Mouse (Mus musculus): Measurements from ENCODE around the gene Rrm2. TPM values are rescaled to one million over a fixed set of nuclear protein-coding genes. Genes with fewer than 3 reads are reported as not detected.
"Not testable (repeated sequence)": the region's sequence is repeated elsewhere in the genome, so short reads cannot be mapped to it uniquely, and the experiment has no call there.

Gene Rrm2
- polyA plus RNA-seq, 1 experiment = not detected

GRCm38 (mm10) chr12:24736956-24737355 is 28.9 kb downstream of the Rrm2 start:
- Histone ChIP-seq H3K27ac (ENCODE audit: insufficient read depth, low read depth, low read length) (no peak overlapping the region), H3K4me3 (ENCODE audit: insufficient read depth, low read depth, low read length) (no peak overlapping the region), H3K4me1 (ENCODE audit: control insufficient read depth, insufficient read depth, low read length) (no peaks in the 10 kb centered on the region)
- TF ChIP-seq POLR2A (IDR thresholded peaks at IDR 0.05; ENCODE audit: insufficient read depth, low read depth, low read length) (no peak), CTCF (IDR thresholded peaks at IDR 0.05; ENCODE audit: insufficient read depth, low read depth, low read length) (no peak)
- WGBS = 97% methylated on average over 2 of the region's 2 CpGs

DNA sequence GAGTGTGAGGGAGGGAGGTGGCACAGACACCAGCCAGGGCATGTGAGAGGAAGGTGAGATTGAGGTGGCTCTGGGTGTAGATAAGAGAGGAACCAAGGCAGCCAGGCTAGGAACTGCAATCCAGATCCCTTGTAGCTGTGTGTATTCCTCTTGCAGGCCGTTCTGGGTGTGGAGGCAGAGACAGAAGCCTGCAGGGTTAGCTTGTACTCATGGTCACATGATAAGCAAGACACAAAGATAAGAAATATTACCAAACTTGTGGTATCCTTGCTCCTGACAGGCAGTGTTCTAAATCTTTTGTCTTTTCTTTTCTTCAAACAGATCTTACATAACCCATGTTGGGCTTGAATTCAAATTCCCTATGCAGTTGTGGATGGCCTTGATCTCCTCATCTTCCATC is 31.9 kb downstream of the Rrm2 start:
- WGBS = 97% methylated on average over 1 of the region's 1 CpGs
- no peak overlapping the region for H3K4me3 ChIP-seq (ENCODE audit: insufficient read depth, low read depth, low read length)
- H3K27ac ChIP-seq (ENCODE audit: insufficient read depth, low read depth, low read length) = no peak overlapping the region
- TF ChIP-seq POLR2A (IDR thresholded peaks at IDR 0.05; ENCODE audit: insufficient read depth, low read depth, low read length) = no peak
- TF ChIP-seq CTCF (IDR thresholded peaks at IDR 0.05; ENCODE audit: insufficient read depth, low read depth, low read length) = no peak
- H3K4me1 ChIP-seq (ENCODE audit: control insufficient read depth, insufficient read depth, low read length) = no peaks in the 10 kb centered on the region

GRCm38 (mm10) chr12:24741535-24741934 is 33.5 kb downstream of the Rrm2 start:
- not testable (repeated sequence) for H3K27ac ChIP-seq (ENCODE audit: insufficient read depth, low read depth, low read length); H3K4me3 ChIP-seq (ENCODE audit: insufficient read depth, low read depth, low read length); H3K4me1 ChIP-seq (ENCODE audit: control insufficient read depth, insufficient read depth, low read length)
- 76% methylated on average over 6 of the region's 6 CpGs for WGBS

DNA sequence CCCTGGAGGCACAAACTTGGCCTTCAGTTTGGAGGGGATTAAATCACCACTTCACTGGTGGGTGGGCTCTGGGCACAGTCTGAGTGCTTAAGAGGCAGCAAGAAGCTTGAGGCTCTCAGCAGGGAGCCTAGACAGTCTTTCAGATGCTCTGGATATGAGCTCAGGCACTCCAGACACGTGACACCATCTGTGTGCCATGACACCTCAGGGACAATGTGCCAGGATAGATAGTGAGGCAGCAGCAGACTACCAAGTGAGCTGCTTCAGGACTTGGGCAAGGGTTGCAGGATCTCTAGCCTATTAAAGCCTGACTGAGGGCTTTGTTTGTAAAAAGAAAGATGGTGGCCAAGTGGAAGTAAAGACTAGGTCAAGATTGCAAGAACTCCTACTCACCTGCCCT is 36.3 kb downstream of the Rrm2 start:
- Histone ChIP-seq H3K4me1 (ENCODE audit: control insufficient read depth, insufficient read depth, low read length) (peaks cover 4% of the 10 kb centered on the region), H3K4me3 (ENCODE audit: insufficient read depth, low read depth, low read length) (no peak overlapping the region), H3K27ac (ENCODE audit: insufficient read depth, low read depth, low read length) (no peak overlapping the region)
- WGBS = 52% methylated on average over 1 of the region's 1 CpGs
- no peak for TF ChIP-seq POLR2A (IDR thresholded peaks at IDR 0.05; ENCODE audit: insufficient read depth, low read depth, low read length)
- no peak for TF ChIP-seq CTCF (IDR thresholded peaks at IDR 0.05; ENCODE audit: insufficient read depth, low read depth, low read length)

- no peak overlapping the region for H3K4me3 ChIP-seq (ENCODE audit: insufficient read depth, low read depth, low read length)
- TF ChIP-seq POLR2A (IDR thresholded peaks at IDR 0.05; ENCODE audit: insufficient read depth, low read depth, low read length) = no peak
- no peak for TF ChIP-seq CTCF (IDR thresholded peaks at IDR 0.05; ENCODE audit: insufficient read depth, low read depth, low read length)
- peaks cover 4% of the 10 kb centered on the region for H3K4me1 ChIP-seq (ENCODE audit: control insufficient read depth, insufficient read depth, low read length)
- H3K27ac ChIP-seq (ENCODE audit: insufficient read depth, low read depth, low read length) = no peak overlapping the region; the same call in 1 of the 2 replicates
- 40% methylated on average over 5 of the region's 5 CpGs for WGBS
These were observed 38.7 kb downstream of the Rrm2 start for GRCm38 (mm10) chr12:24746579-24747296.

GRCm38 (mm10) chr12:24747297-24747696 is 39.3 kb downstream of the Rrm2 start:
- H3K4me3 ChIP-seq (ENCODE audit: insufficient read depth, low read depth, low read length) = no peak overlapping the region
- TF ChIP-seq CTCF (IDR thresholded peaks at IDR 0.05; ENCODE audit: insufficient read depth, low read depth, low read length) = no peak
- TF ChIP-seq POLR2A (IDR thresholded peaks at IDR 0.05; ENCODE audit: insufficient read depth, low read depth, low read length) = no peak
- WGBS = 74% methylated on average over 8 of the region's 8 CpGs
- H3K27ac ChIP-seq (ENCODE audit: insufficient read depth, low read depth, low read length) = no peak overlapping the region
- peaks cover 4% of the 10 kb centered on the region for H3K4me1 ChIP-seq (ENCODE audit: control insufficient read depth, insufficient read depth, low read length)

DNA sequence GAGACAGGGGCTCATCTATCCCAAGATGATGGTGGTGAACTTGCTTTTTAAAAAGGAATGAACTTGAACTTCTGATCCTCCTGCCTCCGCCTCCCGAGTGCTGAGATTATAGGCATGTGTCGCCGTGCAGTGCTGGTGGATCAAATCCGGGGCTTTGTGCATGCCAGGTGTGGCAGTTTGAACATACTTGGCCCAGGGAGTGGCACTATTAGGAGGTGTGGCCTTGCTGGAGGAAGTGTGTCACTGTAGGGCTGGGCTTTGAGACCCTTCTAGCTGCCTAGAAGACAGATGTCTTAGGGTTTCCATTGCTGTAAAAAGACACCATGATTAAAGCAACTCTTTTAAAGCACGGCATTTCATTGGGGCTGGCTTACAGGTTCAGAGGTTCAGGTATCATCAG is 42.5 kb downstream of the Rrm2 start:
- WGBS = 93% methylated on average over 6 of the region's 6 CpGs
- Histone ChIP-seq H3K4me1 (ENCODE audit: control insufficient read depth, insufficient read depth, low read length) (peaks cover 4% of the 10 kb centered on the region), H3K27ac (ENCODE audit: insufficient read depth, low read depth, low read length) (no peak overlapping the region), H3K4me3 (ENCODE audit: insufficient read depth, low read depth, low read length) (no peak overlapping the region)
- no peak for TF ChIP-seq POLR2A (IDR thresholded peaks at IDR 0.05; ENCODE audit: insufficient read depth, low read depth, low read length)
- no peak for TF ChIP-seq CTCF (IDR thresholded peaks at IDR 0.05; ENCODE audit: insufficient read depth, low read depth, low read length)

- no peak overlapping the region for H3K27ac ChIP-seq (ENCODE audit: insufficient read depth, low read depth, low read length)
These were observed 45.6 kb downstream of the Rrm2 start for GRCm38 (mm10) chr12:24753680-24754079.

GRCm38 (mm10) chr12:24754693-24755092 is 46.7 kb downstream of the Rrm2 start:
- 44% methylated on average over 5 of the region's 5 CpGs for WGBS
- H3K4me1 ChIP-seq (ENCODE audit: control insufficient read depth, insufficient read depth, low read length) = peaks cover 3% of the 10 kb centered on the region; the same call in 1 of the 2 replicates
- TF ChIP-seq CTCF (IDR thresholded peaks at IDR 0.05; ENCODE audit: insufficient read depth, low read depth, low read length) (no peak), POLR2A (IDR thresholded peaks at IDR 0.05; ENCODE audit: insufficient read depth, low read depth, low read length) (no peak)
- H3K4me3 ChIP-seq (ENCODE audit: insufficient read depth, low read depth, low read length) = no peak overlapping the region
- no peak overlapping the region for H3K27ac ChIP-seq (ENCODE audit: insufficient read depth, low read depth, low read length)

More at GRCm38 (mm10) chr12:24753680-24754079, 45.6 kb downstream of the Rrm2 start:
- Histone ChIP-seq H3K4me1 (ENCODE audit: control insufficient read depth, insufficient read depth, low read length) (peaks cover 3% of the 10 kb centered on the region; the same call in 1 of the 2 replicates), H3K4me3 (ENCODE audit: insufficient read depth, low read depth, low read length) (no peak overlapping the region)
- 81% methylated on average over 4 of the region's 4 CpGs for WGBS
- TF ChIP-seq CTCF (IDR thresholded peaks at IDR 0.05; ENCODE audit: insufficient read depth, low read depth, low read length) = no peak
- TF ChIP-seq POLR2A (IDR thresholded peaks at IDR 0.05; ENCODE audit: insufficient read depth, low read depth, low read length) = no peak
